Mouse (Mus musculus) layer of hippocampus, postnatal 36 days (tissue): Measurements from ENCODE around the gene Tmc4. TPM values are rescaled to one million over a fixed set of nuclear protein-coding genes. Genes with fewer than 3 reads are reported as not detected.

Experiments
- DNase-seq, 2 experiments: peaks; one replicate each; pipeline ENCODE4 v3.0.0; 2022
- microRNA-seq, 2 experiments: library from miRNA; unstranded; fragments of <30 nt; microRNA quantifications; one replicate each; pipeline ENCODE4 v1.2.0; 2021
- total RNA-seq, 2 experiments: library from RNA; stranded (reverse); gene quantifications; 2 replicates each; pipeline ENCODE4 v1.2.3; 2021

Tmc4 gene
- total RNA-seq, 2 experiments from 2014 or later = 7.5 to 11.6 TPM

GRCm38 (mm10) chr7:3630478-3630815 is 46.9 kb downstream of the Tmc4 start:
- DNase-seq = no peak

GRCm38 (mm10) chr7:3629543-3630477 is 47.5 kb downstream of the Tmc4 start, which contains the start of the genes Tfpt and Prpf31:
Gene Tfpt, minus strand, starts transcription at chr7:3629929.
Gene Prpf31, plus strand, starts transcription at chr7:3629985.
- DNase-seq = peak; percentile 95

- DNase-seq = no peak
Measured at GRCm38 (mm10) chr7:3629030-3629429, 48.3 kb downstream of the Tmc4 start.

GRCm38 (mm10) chr7:3617242-3617995 is 59.9 kb downstream of the Tmc4 start, which contains the start of gene Ndufa3:
Gene Ndufa3, plus strand, starts transcription at chr7:3617373.
- peak; percentile 85 to 88 for DNase-seq

GRCm38 (mm10) chr7:3616389-3617241 is 60.7 kb downstream of the Tmc4 start:
- DNase-seq = no peak

GRCm38 (mm10) chr7:3616057-3616388 is 61.3 kb downstream of the Tmc4 start, which contains the start of gene Oscar:
Gene Oscar, minus strand, starts transcription at chr7:3616157.
- no peak for DNase-seq

Small RNA genes within 50 kb of the gene (microRNA-seq; reads per million reads assigned to microRNA genes)
- 4.4 to 4.5 reads per million in 2 experiments for gene Mir3572

Other genes with a start within 250 kb of the Tmc4 start
- not detected for gene Tarm1, start 174.9 kb downstream of the Tmc4 start, total RNA-seq
- gene Oscar, start 61.4 kb downstream of the Tmc4 start, total RNA-seq = 1 to 10 TPM in 1 of 2 experiments, under 1 TPM in 1; 0.80 to 1.4 TPM
- gene Ndufa3, start 60.2 kb downstream of the Tmc4 start, total RNA-seq = 100 to 1,000 TPM; 577 to 589 TPM
- gene Tfpt, start 47.6 kb downstream of the Tmc4 start, total RNA-seq = 10 to 100 TPM; 32.0 to 49.6 TPM
- 10 to 100 TPM; 52.9 to 56.3 TPM for gene Prpf31, start 47.6 kb downstream of the Tmc4 start, total RNA-seq
- gene Cnot3, start 32.3 kb downstream of the Tmc4 start, total RNA-seq = 10 to 100 TPM; 62.1 to 74.5 TPM
- gene Leng1, start 11.7 kb downstream of the Tmc4 start, total RNA-seq = 1 to 10 TPM; 5.2 to 6.2 TPM
- gene Tsen34, start 15.3 kb upstream of the Tmc4 start, total RNA-seq = 10 to 100 TPM; 79.0 to 83.4 TPM
- gene Mboat7, start 16.0 kb upstream of the Tmc4 start, total RNA-seq = 100 to 1,000 TPM; 154 to 158 TPM
- 100 to 1,000 TPM; 396 to 403 TPM for gene Rps9, start 26.4 kb upstream of the Tmc4 start, total RNA-seq
- under 1 TPM; 0.12 to 0.15 TPM for gene Pirb, start 42.8 kb upstream of the Tmc4 start, total RNA-seq
- gene Gm15448, start 148.1 kb upstream of the Tmc4 start, total RNA-seq = not detected
- gene Pira2, start 167.5 kb upstream of the Tmc4 start, total RNA-seq = not detected
- gene Gm14548, start 220.6 kb upstream of the Tmc4 start, total RNA-seq = not detected
- gene Lilra6, start 237.9 kb upstream of the Tmc4 start, total RNA-seq = not detected